Mouse (Mus musculus) cerebellum, adult 18-20 months (tissue): Measurements from ENCODE around the gene Sfrp2.

Experiments used
- DNase-seq, 2 experiments: peaks; one replicate each; pipeline ENCODE4 v3.0.0; 2021

Sfrp2 gene

DNA sequence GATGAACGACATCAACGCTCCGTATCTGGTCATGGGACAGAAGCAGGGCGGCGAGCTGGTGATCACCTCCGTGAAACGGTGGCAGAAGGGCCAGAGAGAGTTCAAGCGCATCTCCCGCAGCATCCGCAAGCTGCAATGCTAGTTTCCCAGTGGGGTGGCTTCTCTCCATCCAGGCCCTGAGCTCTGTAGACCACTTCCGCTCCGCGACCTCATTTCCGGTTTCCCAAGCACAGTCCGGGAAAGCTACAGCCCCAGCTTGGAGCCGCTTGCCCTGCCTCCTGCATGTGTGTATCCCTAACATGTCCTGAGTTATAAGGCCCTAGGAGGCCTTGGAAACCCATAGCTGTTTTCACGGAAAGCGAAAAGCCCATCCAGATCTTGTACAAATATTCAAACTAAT lies 7.2 kb downstream of the Sfrp2 start:
- DNase-seq = no peak

DNA sequence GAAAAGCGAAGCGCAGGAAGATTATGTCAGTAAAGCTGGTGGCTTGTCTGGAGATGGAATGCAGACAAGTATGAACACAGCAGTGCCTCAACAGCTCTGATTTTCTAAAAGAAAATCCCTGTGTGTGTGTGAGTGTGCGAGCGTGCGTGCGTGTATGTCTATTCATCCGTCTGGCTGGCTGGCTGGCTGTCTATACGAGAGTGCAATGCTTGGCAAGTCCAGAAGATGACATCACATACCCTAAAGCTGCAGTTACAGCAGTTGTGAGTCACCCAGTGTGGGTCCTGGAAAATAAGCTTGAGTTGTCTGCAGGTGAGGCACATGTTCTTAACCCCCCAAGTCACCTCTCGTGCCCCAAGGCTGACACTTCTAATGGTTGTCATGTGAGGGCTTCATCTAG lies 9.3 kb downstream of the Sfrp2 start:
- no peak for DNase-seq

DNA sequence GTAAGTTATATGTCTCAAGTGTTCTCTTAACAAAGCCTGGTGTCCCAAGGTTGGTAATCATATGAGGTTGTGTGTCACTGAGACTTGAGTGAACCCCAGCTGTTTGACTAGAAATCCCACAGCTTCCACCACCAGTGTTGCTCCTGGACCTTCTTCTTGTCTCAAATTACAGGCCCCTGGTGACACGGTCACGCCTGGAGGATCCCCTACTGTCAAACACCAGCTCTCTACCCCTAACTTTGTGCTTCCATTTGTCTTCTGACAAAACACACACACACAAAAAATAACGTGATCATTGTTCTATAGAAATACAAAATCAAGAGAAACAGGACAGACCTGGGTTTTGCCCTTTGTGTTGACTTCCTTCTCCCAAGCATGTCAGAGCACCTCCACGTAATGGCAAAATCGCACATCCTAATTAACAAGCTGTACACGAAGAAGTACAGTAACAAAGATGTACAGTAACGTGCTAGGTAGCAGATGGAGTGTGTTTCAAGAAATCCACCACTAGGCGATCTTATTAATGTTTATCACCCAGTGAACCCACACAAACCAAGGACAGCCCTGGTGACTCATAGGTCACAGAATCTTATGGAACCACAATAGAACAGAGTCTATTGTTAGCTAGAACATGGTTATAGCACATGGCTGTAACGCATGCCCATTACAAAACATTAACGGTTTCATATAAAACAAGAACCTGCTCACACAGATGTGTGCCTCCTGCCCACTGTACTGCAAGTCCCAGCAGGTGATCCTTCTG lies 15.5 kb downstream of the Sfrp2 start:
- DNase-seq = no peak

- no peak for DNase-seq
Measured at GRCm38 (mm10) chr3:83783716-83784469, 17.8 kb downstream of the Sfrp2 start.

DNA sequence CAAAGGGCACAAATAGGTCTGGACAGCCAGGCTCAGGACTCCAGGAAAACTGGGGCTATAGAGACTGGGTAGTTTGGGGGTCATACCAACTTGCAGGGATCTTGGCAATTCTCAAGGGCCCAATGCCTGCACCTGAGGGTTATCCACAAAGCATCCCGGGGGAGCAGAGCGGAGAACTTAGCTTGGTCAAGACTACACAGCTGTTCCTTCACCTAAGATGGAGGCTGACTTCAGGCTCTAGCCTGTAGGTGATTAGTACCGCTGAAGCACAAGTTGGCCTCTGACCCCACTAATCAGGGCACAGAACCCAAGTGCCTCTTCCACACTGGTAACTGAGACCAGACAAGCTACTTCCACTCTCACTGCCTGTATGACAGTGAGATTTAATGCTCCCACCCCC lies 18.6 kb downstream of the Sfrp2 start:
- no peak for DNase-seq

DNA sequence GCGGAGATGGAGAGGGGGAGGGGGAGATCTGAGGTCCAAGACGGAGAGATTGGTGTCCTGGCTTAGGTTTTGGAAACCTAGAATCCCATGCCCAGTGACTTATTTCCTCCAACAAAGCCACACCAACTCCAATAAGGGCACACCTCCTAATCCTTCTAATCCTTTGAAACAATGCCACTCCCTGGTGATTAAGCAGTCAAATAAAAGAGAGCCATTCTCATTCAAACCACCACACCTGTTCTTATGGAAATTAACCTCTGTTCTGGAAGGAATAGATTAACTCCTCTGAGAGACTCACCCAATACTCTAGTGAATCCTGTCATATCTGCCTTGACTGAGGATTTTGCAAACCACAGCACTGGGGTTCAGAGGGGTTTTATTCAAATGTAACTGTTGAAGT lies 21.0 kb downstream of the Sfrp2 start:
- DNase-seq = no peak

GRCm38 (mm10) chr3:83787776-83788305 lies 21.7 kb downstream of the Sfrp2 start:
- DNase-seq = no peak

GRCm38 (mm10) chr3:83789651-83790451 lies 23.7 kb downstream of the Sfrp2 start:
- DNase-seq = no peak

DNA sequence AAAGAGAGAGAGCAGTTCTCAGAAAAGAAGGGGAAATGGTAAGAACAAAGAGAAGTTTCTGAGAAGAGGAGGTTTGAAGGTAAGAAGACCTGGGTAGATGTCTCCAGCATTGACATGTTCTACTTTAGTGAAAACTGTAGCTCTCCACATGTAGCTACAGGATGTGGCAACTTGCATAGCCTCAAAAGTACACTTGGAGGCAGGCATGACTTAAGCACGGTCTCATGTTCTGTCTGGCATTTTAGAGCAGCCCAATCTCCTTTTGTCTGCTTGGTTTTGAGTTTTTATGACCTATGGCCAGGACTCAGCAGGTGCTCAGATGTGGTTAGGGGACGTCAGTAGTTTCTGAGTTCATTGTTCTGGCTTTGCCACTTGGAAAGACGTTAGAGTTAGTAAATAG lies 25.3 kb downstream of the Sfrp2 start:
- DNase-seq = no peak

DNA sequence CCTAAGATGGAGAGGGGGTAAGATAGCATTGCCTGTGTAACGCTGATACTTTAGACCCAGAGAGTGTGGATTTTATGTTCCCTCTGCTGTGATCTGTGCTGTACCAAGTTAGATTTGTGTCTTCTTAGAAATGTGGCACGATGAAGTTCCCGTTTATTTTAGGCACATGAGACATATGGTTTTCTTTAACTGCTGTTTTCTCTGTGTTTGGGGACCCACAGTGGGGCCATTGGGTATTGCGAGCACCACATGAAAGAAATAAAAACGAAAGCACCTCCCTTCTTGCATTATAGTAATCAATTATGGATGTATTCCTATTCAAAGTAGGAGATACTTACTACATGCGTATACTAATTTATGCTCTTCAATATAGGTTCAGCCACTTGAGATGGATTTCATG lies 31.0 kb downstream of the Sfrp2 start:
- no peak for DNase-seq

DNA sequence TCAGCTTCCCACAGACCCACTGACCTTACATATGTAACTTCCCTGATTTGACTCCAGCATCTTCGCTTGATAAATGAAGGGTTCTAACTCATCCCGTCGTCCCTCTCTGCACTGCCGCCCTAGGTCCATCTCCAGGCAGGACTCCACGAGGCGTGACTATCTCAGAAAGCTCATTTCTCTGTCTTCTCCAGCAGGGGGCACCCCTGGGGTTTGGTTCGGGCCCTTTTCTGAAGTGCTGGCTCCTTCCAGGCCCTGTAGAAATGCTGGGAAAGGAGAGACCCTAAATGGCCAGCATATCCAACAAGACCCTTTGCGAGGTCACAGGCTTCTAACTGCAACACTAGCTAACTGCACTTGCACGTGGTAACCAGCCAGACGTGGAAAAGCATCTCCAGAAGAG lies 31.7 kb downstream of the Sfrp2 start:
- DNase-seq = peak; percentile 8 to 35

- no peak for DNase-seq
Measured at GRCm38 (mm10) chr3:83799486-83799885, 33.4 kb downstream of the Sfrp2 start.

GRCm38 (mm10) chr3:83801649-83802155 lies 35.6 kb downstream of the Sfrp2 start:
- DNase-seq = no peak

- no peak for DNase-seq
Measured at GRCm38 (mm10) chr3:83808483-83808882, 42.4 kb downstream of the Sfrp2 start.

DNA sequence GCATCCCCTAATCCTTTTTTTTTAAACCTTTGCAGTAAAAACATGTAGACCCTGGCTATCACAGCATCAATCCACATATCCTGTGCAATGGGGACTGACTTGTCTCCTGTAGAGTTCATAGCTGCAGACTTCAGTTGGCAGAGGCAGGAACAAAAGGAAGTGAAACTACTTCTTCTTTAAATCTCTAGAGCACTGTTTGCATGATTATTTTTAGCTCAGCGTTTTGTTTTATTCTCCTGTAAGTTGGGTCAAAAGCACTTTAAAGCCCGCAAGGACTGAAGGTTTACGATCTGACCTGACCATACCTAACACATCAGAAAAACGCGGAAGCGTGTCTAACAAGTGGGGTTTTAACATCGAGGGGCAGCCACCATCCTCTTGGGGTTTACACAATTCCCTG lies 45.9 kb downstream of the Sfrp2 start:
- DNase-seq = no peak

GRCm38 (mm10) chr3:83812863-83813262 lies 46.7 kb downstream of the Sfrp2 start:
- no peak for DNase-seq

- no peak for DNase-seq
Measured at GRCm38 (mm10) chr3:83816372-83816925, 50.3 kb downstream of the Sfrp2 start.

GRCm38 (mm10) chr3:83823774-83824173 lies 57.7 kb downstream of the Sfrp2 start:
- DNase-seq = no peak
